Mouse (Mus musculus): ENCODE measurements around the gene Rerg.

The Rerg gene

DNA sequence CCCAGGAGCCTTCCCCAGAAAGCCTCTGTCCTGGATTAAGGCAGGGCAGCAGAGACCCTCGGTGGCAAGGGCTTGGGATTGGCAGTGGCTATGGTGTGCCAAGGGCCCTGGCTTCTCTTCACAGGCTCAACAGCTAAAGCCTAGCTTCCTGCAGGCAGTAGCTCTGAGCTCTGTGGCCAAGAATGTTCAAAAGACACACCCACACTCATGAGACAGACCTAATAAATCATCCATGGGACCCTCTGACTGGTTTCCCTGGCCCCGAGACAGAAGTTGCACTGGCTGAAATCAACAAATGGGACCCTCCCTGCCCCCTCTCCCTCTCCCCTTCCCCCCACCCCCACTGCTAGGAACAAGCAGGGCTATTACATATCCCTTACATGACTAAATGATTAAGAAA is 44.1 kb downstream of the Rerg start:
- DNase-seq: peak; percentile 47

DNA sequence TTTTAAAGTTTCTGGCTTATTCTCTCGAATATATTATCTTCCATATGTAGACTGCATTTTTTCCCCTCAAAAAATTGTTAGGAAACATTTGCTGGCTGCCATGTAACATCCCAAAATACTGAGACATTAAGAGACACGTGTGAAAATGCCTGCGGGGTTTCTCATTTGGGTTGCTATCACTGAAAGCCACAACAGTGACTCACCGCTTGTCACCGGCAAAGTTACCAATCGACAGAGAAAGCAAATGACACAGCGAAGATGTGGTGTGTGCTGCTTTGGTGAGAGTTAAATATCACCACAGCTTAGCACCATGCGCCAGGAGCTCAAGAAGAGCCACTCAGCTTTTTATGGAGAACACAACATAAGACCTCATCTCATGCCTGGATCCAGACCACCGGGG is 44.9 kb downstream of the Rerg start:
- no peak for DNase-seq

DNA sequence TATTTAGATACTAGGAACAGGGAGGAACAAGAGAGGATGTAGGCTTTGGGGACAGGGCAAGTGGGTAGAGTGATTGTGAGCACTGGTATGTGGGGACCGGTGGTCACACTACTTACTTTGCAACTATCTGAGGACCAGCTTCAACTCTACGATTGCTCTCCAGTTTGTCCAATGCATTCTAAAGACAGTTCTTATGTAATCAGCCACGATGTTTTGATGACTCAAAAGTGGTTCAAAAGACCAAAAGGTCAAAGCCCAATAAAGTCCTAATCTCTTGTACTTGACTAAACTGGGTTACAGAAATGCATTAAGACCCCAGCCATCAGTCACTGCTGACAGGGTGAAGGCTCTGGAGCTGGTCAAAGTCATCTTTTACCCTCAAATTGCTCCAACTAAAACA is 45.3 kb downstream of the Rerg start:
- no peak for DNase-seq

DNA sequence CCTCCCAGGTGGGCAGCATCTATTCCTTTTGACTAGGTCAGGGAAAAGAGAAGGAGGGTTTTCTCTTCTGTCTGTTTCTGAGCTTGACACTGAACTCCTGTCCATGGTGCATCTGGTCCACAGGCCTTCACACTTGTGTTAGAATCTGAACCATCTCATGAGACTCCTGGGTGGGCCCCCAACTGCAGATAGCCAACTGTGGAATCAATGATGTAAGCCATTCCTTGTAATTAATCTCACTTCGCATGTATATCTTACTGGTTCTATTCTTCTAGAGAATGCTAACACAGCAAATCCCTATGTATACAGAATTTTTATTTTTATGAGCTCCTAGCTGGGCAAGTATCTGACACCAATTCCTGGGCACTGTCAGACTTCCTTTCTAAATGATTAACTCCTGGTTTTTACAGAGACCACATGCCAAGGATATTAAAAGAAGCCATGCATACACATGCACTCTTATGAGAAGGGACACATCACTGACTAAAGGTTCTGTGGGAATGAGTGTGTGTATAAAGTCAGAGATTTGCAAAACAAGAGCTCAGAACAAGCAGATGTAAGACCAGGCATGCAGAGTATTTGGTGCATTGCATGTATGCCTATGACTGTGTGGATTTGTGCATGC is 53.3 kb downstream of the Rerg start:
- no peak for DNase-seq

DNA sequence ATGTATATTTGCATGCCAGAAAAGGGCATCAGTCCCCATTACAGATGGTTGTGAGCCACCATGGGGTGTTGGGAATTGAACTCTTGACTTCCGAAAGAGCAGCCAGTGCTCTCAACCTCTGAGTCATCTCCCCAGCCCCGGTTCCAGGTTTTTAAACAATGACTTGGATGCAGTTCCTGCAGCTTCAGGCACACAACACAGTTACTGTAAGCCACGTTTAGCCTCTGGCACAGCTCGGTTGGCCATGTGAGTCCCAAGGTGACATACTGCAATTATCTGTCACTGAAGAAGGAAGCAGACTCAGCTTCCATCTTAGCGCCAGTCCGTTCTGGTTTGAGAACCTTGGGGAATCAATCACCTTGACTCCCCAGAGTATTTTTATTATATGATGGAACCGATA is 55.4 kb downstream of the Rerg start:
- DNase-seq: no peak

DNA sequence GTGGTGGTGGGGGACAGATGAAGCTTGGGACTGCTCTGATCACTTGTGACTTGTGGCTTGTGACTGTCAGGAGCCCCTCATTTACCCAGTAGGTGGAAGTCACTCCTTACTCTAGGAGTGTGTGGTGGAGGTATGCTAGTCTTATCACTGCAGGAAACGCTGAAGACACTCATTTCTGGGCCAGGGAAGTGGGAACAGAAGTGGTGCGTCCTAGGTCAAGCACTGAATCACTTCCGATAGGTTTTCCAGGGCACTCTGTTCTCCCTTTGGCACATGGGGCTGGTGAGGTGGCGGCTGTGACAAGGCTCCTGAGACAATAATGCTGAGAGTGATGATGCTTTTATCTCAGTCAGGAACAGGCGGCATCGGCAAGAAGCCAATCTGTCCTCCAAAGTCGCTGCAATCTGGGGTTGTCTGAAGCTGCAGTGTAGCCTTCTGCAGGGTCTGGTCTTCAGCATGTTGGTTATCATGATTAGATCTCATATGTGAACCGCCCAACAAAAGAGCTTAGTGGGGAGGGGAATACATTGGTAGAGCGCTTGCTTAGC is 59.0 kb downstream of the Rerg start:
- DNase-seq: no peak

DNA sequence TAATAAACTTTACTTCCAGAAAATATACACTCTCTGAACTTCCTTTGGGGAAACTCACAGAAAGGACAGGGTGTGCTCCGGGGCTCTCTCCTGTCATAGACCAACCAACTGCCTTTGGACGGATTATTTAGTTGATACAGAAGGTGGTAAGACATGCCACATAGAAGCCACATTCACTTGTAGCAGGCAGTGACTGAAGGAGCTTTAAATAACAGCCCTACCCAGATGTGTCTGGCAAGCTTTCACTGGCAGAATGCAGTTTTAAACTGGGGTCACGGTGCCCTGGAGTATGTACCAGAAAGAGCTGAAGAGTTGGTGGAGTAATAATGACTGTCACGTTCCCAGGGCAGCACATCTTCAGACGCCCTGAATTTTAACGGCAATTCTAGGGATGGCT is 59.5 kb downstream of the Rerg start:
- DNase-seq: no peak

DNA sequence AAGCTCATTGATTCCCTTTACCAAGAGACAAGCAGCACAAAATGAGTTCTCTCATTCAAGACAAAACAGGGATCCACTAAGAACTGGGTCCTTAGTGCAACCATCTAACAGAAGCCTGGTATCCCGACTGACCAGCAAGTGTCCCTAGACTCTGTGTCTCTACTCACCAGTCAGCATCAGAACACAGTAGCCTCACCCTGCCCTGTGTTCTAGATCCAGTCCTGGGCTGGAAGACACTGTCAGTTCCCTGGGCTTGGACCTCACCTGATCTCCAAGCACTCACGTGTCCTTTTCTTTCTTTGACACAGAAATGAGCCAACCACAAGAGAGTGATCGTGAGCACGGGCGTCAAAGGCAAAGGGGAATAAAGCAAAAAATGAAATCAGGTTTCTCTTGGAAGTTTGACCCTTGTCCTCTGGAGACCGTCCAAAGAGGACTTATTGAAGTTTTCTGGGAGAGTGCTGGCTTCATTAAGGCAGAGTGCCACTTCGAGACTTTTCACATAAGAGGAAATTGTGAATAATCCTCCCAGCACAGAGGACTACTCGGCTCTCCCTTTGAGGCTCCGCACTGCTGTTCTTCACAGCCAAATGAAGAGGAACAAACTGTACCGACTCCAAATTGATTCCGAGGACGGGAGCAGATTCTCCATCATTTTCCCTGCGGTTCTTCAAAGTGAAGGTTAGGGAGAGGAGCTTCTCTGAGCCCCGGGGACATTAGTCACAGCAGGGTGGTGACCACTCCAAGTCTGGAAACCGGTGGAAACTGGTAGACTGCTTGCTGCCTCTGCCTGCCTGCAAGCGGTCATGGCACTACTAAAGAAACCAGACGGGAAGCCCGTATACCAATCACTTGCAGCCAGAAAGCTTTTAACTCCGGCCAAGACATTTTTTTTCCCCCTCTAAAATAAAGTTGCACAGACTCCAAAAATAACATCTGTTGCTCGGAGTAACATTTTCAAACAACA is 60.2 kb downstream of the Rerg start:
- DNase-seq: peak; percentile 39

DNA sequence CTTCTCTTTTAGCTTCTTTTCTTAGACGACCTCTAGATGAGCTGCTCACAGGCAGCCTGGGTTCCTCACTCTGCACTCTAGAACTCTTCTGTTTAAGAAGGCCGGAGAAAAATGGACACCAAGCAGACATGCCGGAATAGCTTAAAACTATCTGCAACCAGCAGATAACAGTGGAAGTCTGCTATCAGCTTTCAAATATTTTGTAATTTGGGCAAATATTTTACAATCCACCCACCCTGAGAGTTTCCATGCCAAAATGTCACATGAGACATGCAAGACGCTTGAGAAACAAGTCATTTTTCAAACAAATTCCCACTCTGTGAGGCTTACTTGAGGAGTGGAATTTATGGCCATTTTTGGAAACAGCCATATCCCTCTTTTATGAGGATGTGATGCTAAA is 65.0 kb downstream of the Rerg start:
- peak; percentile 14 for DNase-seq

DNA sequence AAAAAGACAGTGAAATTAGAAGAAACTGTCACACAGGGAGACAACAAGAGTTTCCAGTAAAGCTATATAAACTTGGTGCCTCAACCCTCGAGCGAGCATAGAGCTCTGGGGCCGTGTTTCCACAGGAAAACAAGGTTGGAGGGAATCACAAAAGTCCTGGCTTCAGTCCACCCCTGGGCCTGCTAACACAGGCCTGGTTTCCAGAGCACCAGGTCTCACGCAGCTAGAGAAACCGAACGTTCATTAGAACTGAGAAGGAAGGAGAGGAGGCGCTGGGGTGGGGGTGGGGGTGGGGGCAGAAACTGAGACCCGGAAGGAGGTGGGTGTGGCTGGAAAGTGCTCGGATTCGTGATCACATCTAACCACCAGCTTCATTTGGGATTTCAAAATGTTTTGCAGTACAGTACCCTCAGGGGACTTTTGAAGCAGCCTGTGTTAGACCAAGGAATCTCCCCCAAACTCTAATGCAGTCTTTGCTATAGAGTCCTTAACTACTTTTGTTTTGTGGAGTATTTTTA is 67.6 kb downstream of the Rerg start:
- no peak for DNase-seq

DNA sequence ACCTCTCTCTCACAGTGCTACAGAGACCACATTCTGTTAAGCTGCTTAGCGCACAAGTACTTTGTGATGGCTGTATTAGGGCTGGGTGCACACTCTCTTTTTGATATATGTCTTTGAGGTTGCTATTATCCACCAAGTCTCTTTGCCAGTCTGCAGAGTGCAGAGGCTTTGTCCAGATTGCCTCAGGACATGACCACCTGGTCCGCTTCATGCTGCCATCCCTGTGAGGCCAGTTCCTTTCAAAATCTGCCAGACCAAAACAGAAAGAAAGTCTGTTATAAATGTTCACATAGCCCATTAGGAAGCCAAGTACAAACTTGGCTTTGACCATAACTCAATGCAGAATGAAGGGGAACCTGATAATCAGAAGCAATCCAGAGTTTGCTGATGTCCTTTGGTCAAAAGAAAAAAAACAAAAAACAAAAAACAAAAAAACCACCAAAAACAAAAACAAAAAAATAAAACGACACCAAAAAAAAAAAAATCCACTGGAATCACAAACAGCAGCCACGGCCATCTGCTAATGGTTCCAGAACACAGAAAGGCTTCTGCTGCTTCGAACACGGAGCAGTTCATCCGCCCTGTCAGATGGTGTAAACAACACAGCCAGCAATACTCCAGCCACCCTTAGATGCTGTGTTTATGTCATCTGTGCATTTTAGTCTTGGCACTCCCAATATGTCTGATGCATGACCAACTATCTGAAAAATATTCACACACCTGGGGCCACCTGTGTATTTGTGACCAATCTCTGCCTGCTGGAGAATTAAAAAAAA is 68.2 kb downstream of the Rerg start:
- DNase-seq: no peak

DNA sequence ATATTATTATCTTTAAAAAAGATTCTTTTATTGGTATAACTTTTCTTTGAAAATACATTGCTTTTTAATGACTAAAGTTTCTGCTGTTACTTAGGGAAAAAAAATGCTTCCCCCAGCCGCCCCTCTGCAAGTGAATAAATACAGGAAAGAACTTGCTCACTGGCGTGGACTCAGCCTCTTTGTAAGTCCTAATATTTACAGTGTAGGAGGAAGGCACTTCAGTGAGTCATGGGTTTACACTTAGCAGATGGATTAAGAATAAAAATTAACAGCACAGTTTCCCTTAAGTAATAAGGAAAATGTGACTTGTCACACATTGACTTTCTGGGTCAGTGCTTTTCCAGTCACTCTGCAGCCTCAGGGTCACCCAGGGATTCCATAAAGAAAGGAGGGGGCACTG is 70.0 kb downstream of the Rerg start:
- DNase-seq: no peak

DNA sequence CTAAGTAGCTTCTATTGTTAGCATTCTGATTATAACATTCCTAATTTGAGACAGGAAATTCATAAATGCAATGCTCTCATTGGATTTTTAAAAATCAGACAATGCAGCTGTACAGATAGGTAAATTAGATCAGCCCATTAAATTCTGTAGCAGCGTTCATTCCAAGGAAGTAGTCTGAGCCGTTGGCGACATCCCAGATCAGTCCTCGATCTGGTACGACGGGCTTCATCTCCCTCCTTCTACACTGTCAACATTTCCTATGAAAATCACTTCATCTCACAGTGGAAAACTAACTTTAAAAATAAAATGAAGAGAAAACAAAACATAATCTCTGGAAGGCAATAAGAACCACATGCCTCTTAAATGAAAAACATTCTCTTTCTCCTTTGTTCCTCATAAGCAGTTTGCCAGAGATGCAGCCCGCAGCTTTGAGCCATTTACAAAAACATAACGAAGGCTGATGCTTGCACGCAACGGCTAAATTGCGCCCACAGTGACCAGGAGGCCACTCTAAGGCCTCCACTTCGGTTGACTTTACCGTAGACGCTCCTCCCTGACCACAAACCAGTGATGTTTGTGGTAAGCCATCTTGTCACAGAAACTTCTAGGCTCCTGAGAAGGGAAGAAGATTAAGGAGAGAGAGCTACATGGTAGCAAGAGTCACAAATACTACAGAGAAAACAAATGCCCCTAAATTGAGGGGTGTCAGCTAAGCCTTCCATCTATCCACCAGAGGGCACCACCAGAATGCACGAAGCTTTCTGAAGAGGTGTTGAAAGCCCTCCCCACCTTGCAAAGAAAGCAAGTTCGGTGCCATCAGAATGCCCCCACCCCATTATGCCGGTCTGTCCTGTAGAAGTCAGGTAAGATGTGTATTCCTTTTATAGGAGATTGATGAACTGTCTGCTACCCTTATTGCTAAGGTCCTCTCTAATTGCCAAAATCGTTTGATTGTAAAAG is 71.8 kb downstream of the Rerg start:
- DNase-seq: peak; percentile 51

DNA sequence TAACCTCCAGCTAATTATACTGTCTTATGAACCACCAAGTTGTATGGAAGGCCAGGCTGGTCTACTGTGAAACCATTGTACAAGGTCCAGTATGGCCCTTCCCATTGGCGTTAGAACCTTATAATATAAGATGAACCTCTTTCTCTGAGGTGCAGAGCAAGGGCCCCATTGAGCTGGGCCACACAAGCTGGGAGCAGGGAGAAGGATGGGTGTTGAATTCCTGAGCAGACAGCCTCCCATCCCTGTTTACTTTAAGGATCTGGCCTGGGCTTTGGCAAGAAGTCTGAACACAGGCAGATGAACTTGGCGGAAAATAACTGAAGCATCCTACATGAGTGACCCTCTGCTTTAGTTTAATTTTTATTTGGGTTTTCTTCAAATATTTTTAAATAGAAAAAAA is 75.8 kb downstream of the Rerg start:
- DNase-seq: no peak

DNA sequence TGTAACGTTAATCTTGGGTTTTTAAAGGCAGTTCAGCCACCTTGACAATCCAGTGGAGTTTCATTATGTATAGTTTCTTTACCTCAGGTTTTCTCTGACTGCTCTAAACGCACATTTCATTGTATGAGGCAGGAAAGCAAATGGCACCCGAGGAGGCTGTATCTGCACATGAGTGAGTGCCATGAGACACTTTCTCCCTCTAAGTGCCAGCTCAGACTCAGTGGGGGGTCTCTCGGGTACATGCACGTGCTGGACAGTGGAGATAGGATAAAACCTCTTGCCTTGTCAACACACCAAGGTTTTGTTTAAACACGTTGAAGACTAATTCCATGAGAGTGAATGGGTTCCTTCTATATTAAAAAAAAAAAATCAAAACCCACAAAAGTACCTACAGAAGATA is 81.8 kb downstream of the Rerg start:
- DNase-seq: no peak

DNA sequence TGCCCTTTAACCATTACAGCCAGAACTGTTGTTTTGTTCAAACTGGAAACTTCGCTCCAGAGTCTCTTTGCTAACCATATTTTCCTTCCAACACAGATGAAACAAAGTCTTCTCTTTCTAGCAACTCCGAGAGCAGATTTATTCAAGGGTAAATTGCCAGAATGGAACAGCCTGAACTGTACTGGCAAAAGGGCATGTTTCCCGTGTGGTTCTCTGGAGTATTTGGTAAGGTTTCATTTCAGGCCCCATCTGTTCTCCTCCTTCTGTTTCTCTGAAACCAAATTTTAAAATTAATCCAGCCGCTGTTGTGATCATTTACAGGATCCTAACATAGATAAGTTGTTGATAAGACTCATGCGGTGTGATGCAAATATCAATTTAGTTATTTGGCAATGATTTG is 82.3 kb downstream of the Rerg start:
- DNase-seq: no peak

DNA sequence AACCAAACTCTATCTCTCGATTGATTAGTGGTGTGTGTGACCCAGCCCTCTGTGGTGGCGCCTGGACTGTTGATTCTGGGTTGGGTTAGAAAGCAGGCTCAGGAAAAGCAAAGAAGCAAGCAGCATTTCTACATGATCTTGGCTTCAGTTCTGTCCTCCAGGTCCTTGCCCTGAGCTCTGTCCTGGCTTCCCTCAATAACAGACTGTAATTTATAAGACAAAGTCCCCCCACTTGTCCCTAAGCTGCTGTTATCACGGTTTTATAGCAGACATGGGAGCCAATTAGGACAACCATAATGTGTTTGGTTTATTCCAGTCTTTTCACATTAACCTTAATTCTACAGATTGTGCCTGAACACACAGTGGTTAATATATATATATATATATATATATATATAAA is 82.8 kb downstream of the Rerg start:
- DNase-seq: no peak

DNA sequence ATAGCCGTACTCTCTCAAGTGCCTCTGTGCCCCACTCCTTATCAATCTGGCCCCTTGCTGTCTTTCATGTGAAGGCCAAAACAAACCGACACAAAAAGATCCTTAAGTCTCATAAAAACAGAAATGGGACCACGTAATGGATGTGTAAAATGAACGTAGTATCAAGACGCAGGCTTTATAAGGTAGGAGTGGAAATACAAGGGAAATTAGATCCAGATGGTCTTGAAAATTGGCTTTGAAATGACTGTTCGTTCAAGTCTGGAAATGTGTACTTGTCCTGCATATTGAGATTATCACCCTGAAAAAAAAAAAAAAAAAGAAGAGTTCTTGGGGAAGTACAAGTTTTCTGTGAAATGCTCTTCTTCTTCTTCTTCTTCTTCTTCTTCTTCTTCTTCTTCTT is 90.6 kb downstream of the Rerg start:
- DNase-seq: no peak

DNA sequence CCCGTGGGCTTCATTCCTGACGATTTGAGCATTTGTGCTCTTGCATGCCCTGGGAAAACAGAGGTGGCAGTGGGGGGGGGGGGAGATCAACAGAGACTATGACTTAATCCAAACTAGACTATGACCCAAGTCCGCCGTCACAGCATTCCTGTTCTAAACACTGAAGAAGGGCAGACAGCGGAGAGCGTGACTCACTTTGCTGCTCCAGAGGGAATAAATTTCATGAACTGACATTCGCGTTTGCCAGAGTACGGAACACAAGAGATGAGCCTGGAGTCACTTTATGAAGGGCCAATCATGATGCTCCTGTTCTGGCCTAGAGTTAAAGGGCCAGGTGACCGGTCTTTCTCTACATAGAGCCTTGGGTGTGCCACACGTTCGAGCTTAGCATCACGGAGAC is 93.6 kb downstream of the Rerg start:
- DNase-seq: no peak

DNA sequence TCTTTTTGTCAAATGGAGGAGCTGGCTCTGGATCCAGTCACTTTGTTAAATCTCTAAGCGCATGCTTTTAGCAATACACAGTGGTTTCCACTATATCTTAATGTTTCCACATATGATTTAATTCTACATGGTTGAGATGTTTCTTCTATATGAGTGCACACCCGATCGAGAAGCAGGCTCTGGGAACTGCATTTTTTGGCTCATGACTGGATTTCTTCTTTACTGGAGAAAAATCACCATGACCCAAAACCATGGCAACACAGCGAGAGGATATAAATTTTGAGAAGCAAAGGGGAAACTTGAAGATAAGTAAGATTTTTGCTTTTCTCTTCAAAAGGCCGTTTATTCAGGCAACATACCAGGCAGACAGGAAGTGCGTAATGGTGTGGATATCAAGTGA is 94.1 kb downstream of the Rerg start:
- peak; percentile 10 for DNase-seq

DNA sequence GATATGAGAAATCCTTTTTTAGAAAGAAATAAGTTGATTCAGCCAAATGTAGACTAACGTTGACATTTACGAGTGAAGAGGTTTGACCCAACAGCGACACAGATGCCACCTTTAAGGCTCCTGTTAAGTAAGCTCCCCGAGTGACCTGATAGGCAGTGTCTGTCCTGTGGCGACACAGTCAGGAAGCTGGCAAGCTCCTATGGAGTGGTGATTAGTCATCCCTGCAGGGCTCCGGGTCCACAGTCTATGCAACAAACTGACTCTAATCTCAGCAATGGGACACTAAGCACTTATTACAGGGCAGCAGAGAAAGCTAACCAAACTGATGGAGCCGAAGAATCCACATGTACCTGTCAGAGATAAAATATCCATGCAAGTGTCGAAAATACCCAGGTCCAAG is 98.0 kb downstream of the Rerg start:
- no peak for DNase-seq

DNA sequence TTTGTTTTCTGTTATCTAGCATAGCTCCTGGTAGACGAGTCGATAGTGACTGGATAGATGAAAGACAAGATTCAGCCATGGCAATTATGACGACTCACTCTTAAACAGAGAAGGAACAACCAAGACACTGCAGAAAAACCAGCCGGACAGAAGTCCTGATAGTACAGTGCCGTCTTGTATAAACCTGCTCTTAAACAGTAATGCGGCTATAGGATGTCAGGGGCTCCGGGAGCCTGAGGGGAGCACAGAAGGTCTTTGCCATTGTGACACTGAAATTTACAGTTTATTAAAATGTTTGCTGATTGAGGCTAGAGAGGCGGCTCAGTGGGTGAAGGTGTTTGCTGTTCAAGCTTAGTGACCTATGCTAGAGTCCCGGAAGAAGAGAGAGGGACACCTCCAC is 98.8 kb downstream of the Rerg start:
- DNase-seq: no peak
